Mouse (Mus musculus): ENCODE measurements around the gene Tbx1.

GRCm38 (mm10) chr16:18585676-18586075, 4.8 kb downstream of the Tbx1 start:
- TF ChIP-seq POLR2A (IDR thresholded peaks at IDR 0.05; ENCODE audit: insufficient read depth, low read length) (no peak), CTCF (IDR thresholded peaks at IDR 0.05; ENCODE audit: low read depth, low read length) (no peak)
